Mouse (Mus musculus): ENCODE results near the gene 1700092M07Rik.

The 1700092M07Rik gene

DNA sequence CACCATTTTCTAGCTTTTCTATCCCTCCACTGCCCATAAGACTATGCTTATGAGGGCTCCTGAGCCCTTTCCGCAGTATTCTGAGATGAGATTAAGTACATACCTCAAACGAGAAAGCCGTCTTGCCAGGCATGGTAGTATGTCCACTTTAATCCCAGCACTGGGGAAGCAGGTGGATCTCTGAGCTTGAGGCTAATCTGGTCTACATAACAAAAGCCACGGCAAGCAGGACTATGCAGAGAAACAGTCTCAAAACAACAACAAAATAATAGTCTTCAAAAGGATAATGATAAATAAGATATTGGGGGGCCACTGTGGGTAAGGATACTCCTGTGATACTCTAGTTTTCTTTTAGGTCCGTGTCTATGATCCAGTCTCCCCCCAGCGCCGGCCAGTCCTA is 1.6 kb upstream of the 1700092M07Rik start:
- in situ Hi-C loops (cut with MboI, MseI) = loop anchor here (25.0 kb wide), 1 partner anchor 1702 kb away; the partner anchor contains the start of gene Stip1

DNA sequence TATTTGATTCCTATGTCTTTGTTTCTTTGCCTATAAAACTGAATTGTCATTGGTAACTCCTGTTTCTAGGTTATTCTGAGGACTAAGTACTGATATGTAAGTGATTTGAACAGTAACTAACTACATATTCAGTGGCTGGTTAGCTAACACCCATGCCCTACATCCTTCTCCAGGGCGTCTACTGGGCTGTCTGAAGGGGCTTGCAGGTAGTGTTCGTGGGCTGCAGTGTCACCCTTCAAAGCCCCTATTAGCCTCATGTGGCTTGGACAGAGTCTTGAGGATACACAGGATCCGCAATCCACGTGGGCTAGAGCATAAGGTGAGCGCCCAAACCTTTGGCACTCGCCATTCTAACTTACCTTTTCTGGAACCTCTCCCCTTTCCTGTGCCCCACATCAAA is 872 bp upstream of the 1700092M07Rik start:
- in situ Hi-C loops (cut with MboI, MseI) = loop anchor here (25.0 kb wide), 1 partner anchor 1702 kb away; the partner anchor contains the start of gene Stip1

DNA sequence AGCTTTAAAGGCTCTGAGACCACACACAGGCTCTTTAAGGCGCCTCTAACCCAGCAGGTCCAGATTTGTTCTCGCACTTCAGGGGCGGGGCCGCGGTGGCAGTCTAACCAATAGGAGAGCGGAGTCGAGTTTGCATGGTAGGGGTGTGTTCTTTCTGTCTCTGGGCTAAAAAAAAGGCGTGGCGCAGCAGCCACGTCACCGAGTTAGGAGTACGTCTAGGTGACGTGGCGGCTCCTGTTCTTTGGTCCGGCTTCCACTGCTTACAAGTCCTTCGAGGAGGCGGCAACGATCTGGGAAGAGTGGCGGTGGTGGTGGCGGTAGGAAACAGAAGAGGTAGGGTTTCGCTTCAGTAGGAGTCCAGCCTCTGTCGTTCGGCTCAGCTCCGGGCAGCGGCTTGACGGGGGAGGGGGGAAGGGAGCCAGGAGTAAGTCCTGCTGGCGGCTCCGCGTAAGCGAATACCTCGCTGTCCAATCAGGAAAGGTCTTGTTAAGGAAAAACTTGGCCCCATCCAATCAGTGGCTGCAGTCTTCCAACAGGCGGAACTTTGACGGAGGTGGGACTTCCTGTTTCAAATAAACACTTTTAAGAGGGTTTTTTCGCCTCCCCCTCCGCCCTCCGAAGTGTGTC is 838 bp downstream of the 1700092M07Rik start, which contains the start of gene Stx5a:
Gene Stx5a, plus strand, starts transcription at position 171 of the 627 bp plus-strand sequence.
- in situ Hi-C loops (cut with MboI, MseI) = loop anchor here (25.0 kb wide), 1 partner anchor 1704 kb away; the partner anchor contains the start of gene Stip1

DNA sequence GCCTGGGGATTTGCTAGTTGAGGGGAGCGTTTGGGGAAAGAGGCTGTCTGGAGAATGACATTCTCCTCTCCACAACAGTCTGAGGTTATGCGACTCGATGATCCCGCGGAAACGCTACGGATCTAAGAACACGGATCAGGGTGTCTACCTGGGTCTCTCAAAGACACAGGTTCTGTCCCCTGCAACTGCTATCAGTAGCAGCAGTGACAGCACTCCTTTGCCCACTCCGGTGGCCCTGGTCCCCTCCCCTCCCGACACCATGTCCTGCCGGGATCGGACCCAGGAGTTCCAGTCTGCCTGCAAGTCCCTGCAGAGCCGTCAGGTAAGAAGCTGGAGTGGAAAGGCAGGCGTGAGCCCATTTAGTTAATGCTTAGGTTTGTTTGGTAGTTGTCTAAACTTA is 1.7 kb downstream of the 1700092M07Rik start:
- in situ Hi-C loops (cut with MboI, MseI) = loop anchor here (25.0 kb wide), 1 partner anchor 1705 kb away; the partner anchor contains the start of gene Stip1

DNA sequence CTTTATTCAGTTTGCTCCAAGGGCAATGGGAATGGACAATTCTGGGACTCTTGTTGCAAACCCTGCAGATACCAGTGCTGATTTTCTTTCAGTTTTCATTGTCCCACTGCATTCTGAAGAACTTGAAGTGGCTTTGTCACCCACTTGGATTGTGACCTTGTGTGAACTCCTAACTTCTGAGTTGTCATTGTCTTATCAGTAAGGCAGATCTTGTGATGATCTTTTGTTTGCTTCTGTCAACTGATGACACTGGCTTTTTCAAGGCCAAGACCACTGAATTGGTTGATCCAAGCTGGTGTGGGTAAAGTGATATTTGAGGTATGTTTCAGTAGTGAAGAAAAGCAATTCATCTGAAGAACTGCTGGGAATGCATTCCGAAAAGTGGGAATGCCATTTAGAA is 4.9 kb downstream of the 1700092M07Rik start:
- in situ Hi-C loops (cut with MboI, MseI) = loop anchor here (25.0 kb wide), 1 partner anchor 1708 kb away; the partner anchor contains the start of gene Stip1

DNA sequence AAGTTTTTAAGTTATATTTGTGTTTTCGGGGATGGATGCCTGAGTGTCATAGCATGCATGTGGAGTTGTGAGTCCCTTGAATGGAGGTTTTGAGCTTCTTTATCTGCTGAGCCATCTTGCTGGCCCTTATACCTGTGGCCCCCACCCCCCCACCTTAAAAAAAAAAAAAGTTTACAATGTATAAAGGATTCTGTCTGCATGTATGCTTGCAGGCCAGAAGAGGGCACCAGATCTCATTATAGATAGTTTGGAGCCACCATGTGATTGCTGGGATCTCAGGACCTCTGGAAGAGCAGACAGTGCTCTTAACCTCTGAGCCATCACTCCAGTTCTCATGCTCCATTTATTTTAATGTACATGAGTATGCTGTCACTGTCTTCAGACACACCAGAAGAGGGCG is 6.8 kb downstream of the 1700092M07Rik start:
- in situ Hi-C loops (cut with MboI, MseI) = loop anchor here (25.0 kb wide), 1 partner anchor 1710 kb away; the partner anchor contains the start of gene Stip1

DNA sequence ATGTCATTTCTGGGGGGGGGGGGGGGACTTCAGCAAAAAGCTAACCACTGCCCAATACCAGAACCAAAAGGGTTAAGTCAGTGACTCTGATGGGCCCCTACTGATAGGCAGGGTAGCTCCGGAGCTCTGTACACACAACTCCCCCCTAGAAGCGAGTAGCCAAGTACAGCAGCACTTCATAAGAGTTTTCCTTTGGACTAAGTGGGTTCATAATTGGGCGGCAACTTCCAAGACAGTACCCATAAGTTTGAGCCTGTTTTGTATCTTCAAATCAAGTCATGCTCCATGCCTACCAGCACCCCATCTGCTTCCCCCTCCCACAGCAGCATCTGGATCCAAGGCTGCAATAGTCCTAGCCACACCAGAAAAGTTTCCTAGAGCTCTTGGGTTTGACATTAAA is 15.1 kb downstream of the 1700092M07Rik start:
- in situ Hi-C loops (cut with MboI, MseI) = loop anchor here (5.0 to 25.0 kb wide), 2 partner anchors 67 to 1982 kb away; partner anchors contain the start of genes Cd5 and Hnrnpul2

DNA sequence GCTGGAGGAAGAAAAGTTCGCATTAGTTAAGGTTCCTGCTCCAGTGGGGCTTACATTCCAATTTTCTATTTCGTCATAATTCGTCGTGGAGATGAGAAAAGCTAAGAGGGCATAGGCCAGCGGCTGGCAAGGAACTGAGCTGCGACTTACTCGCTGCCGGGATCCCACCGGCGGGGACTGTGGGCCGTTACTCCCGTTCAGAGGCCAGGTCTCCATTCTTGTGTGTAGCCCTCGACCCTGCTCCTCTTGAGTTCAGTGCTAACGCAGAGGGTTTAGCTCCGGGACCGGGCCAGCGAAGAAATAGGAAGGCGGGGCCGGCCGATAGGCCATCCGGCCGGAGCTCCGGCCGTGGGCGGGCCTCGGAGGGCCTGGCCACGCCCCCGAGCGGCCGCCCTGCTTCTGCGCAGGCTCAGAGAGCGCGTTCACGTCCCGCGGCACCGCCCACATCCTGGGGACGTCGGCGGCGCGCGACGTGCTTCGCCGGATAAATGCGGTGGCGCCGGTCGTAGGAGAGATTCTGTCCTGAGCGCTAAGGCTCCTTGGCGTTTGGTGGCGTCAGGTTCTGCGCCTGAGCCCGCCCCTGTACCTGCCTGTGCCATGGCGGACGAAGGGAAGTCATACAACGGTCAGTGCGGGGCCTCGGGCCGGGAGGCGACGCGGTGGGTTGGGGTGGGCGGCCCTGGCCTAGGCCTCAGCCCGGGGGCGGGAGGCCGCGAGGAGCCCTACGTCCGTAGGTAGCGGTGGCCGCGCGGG is 16.3 kb downstream of the 1700092M07Rik start, which contains the start of gene Nxf1:
Gene Nxf1, plus strand, starts transcription at position 439 of the 753 bp plus-strand sequence.
- in situ Hi-C loops (cut with MboI, MseI) = loop anchor here (5.0 to 25.0 kb wide), 2 partner anchors 65 to 1980 kb away; partner anchors contain the start of genes Cd5 and Hnrnpul2

DNA sequence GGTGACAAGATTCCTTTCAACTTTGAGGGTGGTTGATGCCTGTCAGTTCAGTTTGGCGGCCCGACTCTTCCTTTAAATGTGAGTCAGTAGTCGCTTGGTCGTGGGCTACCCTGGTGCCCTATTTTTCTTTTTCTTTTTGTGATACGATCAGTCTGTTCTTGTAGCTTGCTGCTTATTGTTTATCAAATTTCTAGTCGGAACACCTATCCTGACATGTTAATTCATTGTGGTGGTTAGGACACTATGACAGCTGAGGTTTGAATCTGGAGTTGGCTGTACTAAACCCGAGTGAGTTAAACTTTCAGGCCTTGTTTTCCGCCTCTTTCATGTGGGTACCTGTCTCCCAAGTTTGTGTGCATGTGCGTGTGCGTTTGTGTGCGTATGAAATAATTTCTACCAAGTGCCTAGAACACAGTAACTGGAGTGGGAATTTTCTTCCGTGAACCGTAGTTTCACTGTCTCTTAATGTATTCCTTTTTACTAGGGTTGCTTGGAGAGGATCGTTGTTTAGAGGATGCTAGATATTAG is 17.0 kb downstream of the 1700092M07Rik start:
- in situ Hi-C loops (cut with MboI, MseI) = loop anchor here (5.0 to 25.0 kb wide), 2 partner anchors 65 to 1980 kb away; partner anchors contain the start of genes Cd5 and Hnrnpul2

DNA sequence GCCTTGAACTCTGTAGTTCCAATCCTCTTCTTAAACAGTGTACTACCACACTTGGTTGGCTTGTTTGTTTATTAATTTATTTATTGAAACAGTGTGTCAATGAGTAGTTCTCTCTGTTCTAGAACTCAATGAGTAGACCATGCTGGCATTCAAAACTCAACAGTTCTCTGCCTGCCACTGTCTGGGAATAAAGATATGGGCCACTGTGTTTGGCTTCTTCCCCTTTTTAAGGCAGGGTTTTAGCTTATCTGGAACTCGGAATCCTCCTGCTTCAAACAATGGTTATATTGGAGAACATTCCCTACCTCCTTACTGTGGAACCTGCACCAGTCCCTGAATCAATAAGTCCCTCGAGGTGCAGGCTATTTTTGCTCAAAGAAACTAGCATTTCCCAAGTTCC is 18.4 kb downstream of the 1700092M07Rik start:
- in situ Hi-C loops (cut with MboI, MseI) = loop anchor here (5.0 to 25.0 kb wide), 2 partner anchors 63 to 1978 kb away; partner anchors contain the start of genes Cd5 and Hnrnpul2

DNA sequence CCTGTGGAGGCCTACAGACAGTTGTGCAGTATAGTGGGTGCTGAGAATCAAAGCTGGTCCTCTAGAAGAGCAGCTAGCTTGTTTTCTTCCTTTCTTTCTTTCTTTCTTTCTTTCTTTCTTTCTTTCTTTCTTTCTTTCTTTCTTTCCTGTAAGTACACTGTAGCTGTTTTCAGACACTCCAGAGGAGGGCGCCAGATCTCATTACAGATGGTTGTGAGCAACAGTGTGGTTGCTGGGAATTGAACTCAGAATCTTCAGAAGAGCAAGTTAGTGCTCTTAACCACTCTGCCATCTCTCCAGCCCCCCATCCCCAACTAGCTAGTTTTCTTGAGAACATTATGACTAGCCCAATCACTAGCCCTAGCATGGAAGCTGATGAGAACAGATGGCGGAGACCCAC is 20.2 kb downstream of the 1700092M07Rik start:
- in situ Hi-C loops (cut with MboI, MseI) = loop anchor here (25.0 kb wide), 1 partner anchor 1977 kb away; the partner anchor contains the start of gene Cd5

DNA sequence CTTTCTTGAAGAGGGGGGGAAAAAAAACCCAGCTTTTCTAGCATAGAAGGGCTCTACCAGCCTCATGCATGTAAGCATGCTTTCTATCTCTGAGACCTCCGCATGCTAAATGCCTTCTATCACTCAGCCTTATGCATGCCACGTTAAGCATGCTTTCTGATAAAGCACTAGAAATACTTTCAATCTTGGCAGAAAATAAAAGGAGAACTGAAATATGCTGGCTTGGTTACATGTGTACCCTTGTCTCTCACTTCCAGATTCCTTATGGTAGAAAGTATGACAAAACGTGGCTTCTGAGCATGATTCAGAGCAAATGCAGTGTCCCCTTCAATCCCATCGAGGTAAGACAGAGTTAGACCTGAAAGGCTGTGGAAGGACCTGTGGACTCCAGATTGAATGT is 22.8 kb downstream of the 1700092M07Rik start:
- in situ Hi-C loops (cut with MboI, MseI) = loop anchor here (25.0 kb wide), 1 partner anchor 1974 kb away; the partner anchor contains the start of gene Cd5

DNA sequence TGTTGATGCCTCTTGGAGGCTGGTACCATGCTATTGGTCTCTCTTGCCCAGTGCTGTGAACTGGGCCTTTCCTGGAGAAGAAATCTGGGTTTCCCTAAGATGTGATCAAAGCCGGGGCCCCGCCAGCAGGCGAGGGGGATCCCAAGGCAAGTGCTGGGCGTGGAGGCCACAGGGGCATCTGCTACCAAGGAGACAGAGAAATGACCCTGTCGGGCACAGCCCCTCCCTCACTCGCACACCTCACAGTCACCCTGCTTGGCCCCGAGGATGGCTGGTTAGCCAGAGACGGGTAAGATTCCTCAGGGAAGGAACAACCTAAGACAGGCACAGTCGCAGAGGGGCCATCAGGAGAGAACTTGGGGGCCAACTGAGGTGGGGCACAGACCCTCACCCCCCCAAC is 25.0 kb downstream of the 1700092M07Rik start:
- in situ Hi-C loops (cut with MboI, MseI) = loop anchor here (25.0 kb wide), 1 partner anchor 1972 kb away; the partner anchor contains the start of gene Cd5

DNA sequence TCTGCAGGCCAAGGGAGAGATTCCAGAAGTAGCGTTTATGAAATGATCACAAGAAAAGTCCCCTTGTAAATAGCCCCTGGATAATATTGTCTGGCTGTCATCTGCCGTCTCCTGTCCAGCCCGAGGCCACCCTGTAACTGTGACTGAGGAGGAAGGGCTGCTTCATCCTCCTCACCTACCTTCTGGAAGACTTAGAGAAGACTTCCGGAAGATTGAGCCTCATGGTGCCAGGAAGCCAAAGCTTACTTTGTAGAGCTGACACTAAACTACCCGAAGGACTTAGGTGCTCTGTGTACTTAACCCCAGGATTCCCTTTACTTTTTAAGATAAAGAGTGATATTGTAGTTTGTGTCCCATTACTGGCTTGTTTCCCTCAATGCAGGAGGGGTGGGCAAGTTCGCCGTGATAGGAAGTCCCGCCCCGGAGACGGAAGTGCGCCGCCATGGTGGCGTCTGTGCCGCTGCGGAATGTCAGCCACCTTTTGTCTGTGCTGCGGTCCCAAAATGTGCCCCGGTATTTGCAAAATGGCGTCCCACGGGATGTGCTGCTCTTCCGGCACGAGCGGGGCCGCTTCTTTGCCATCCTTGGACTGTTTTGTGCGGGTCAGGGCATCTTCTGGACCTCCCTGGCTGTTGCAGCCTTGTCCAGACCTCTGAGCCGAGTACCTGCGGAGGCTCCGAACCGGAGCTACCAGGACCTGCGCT is 30.2 kb downstream of the 1700092M07Rik start, which contains the start of gene Tmem223:
Gene Tmem223, plus strand, starts transcription at position 430 of the 704 bp plus-strand sequence.
- in situ Hi-C loops (cut with MboI, MseI) = loop anchor here (25.0 kb wide), 1 partner anchor 1967 kb away; the partner anchor contains the start of gene Cd5

DNA sequence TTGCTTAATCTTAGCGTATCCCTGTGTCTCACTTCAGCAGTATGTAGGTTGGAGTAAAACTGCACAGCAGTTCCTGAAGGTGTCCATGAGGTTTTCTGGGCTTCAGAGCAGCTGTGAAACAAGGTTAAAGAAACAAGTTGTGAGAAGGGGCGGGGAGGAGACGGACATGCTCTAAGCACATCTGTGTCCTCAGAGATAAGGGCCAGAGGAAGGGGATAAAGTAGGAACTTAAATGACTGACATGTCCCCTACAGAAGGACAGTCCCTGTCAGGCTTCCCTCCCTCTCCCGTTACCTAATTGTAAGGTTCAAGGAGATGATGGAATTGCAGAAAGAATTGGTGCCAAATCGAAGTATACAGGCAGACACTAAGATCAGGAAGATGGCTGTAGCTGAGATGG is 32.5 kb downstream of the 1700092M07Rik start:
- in situ Hi-C loops (cut with MboI, MseI) = loop anchor here (25.0 kb wide), 1 partner anchor 1964 kb away; the partner anchor contains the start of gene Cd5

DNA sequence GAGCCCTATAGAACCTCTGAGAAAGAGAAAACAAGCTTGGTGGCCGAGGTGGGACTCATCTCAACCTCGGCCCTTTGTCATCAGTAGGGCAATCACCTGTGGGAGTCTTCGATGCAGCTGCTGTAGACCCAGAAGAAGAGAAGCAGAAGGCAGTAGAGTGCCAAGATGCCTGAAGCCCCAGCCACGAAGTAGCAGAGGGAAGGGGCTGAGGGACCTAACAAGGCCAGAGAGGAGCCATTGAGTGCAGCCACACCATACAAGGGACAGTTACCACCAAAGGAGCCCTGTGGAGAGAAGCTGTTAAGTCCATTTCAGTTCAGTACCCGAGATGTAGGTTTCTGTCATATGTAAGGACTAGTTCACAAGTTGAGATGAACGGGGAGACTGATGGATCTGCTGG is 32.9 kb downstream of the 1700092M07Rik start:
- in situ Hi-C loops (cut with MboI, MseI) = loop anchor here (25.0 kb wide), 1 partner anchor 1964 kb away; the partner anchor contains the start of gene Cd5

DNA sequence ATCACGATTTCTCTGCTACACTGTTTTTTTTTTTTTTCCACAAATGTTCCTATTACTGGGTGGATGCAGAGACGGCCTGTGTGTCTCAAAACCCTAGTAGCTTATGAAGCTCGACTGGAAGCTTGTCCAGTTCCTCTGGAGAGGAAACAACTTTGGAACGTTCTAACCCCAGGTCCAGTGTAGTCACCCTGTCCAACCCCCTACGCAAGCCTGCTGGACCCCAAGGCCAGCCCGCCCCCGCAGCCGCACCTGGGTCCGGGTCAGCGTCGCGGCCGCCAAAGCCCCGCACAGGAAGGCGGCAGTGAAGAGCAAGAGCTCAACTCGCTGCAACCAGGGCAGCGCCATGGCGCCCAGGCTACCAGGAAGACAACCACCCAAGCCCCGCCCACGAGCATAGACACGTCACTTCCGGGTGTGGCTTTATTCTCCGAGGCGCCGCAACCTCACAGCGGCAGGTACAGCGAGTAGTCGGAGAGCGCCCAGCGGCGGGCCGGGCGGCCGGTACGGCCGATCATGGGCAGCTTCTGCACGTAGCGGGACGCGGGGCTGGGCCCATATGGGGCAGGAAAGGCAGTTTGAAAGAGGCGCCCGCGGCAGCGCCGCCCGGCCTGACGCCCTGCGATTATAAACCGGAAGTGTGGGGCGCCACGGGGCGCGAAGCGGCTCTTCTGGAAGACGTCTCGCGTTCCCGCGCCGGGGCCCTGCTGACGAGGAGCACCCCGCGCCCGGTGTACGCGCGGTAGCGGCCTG is 33.7 kb downstream of the 1700092M07Rik start, which contains the start of gene Tmem179b:
Gene Tmem179b, minus strand, starts transcription at position 382 of the 750 bp plus-strand sequence.
- in situ Hi-C loops (cut with MboI, MseI) = loop anchor here (25.0 kb wide), 1 partner anchor 1963 kb away; the partner anchor contains the start of gene Cd5

DNA sequence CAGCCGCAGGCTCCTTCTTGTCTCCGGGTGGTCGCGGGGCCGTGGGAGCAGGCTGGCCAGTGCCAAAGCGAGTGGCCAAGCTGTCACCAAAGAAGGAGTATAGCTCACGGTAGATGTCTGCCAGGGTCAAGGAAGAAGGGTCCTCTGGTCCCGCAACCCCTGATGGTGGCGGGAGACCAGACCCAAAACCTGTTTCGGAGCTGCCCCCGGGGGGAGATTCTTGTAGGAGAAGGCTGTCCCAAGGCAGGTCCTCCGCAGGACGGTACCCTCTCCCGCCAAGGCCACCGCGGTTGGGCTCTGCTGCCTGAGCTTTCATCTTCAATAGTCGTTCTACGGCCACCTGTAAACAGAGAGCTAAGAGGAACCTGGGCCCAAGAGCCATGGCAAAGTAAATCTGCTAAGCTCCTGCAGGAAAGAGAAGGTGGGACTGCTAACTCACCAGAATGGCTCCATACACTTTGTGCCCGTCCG is 34.5 kb downstream of the 1700092M07Rik start:
- in situ Hi-C loops (cut with MboI, MseI) = loop anchor here (5.0 to 25.0 kb wide), 2 partner anchors 42 to 1962 kb away; partner anchors contain the start of genes Cd5 and Ttc9c

Data from T-helper 1 cell (primary cell).